Mouse (Mus musculus): ENCODE measurements around the gene Ms4a4c. TPM values are rescaled to one million over a fixed set of nuclear protein-coding genes. Genes with fewer than 3 reads are reported as not detected.
"Not testable (repeated sequence)": the region's sequence is repeated elsewhere in the genome, so short reads cannot be mapped to it uniquely, and the experiment has no call there.

Gene Ms4a4c
- total RNA-seq, 1 experiment: not detected

DNA sequence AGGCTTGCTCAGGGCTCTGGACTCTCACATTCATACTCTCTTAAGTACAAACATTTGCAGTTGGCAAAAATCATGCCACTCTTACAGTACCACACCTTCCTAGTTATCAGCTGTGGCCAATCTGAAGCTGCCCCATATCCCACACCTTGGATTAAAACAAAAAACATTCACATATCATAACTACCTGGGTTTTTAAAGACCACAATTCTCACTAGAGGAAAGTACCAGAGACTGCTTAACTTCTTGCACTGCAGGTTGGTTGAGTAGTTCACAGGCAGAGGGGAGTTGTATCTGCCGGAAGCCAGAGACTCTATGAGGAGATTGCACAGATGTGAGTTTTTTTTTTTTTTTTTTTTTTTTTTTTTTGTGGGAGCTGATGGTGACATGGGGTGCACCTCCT is 9.5 kb downstream of the Ms4a4c start:
- Histone ChIP-seq H3K36me3 (ENCODE audit: control insufficient read depth, insufficient read depth, low read length, poor library complexity, severe bottlenecking) (no peaks in the 10 kb centered on the region), H3K9ac (ENCODE audit: insufficient read depth, low read depth, low read length, poor library complexity, severe bottlenecking) (no peak overlapping the region), H3K4me3 (ENCODE audit: insufficient read depth in 1 of 2, low read depth in 1 of 2, low read length in 2 of 2, poor library complexity in 1 of 2, severe bottlenecking in 1 of 2) (no peak overlapping the region), H3K4me1 (ENCODE audit: control insufficient read depth in 2 of 2, insufficient read depth in 2 of 2, low read length in 2 of 2, poor library complexity in 1 of 2) (no peaks in the 10 kb centered on the region), H3K27ac (ENCODE audit: insufficient read depth, low read depth, low read length, poor library complexity, severe bottlenecking) (no peak overlapping the region), H3K9me3 (ENCODE audit: control insufficient read depth, insufficient read depth, low read depth, low read length) (no peaks in the 10 kb centered on the region)
- in situ Hi-C loops (cut with MboI; ENCODE audit: low sequenced_read_pairs in 2 of 2, unreplicated experiment in 2 of 2): no loop called here
- DNase-seq (ENCODE audit: low read depth, low spot score): no peak
- TF ChIP-seq MAFK (IDR thresholded peaks at IDR 0.05; ENCODE audit: insufficient read depth, low read depth, low read length) (no peak), ZNF384 (IDR thresholded peaks at IDR 0.05; ENCODE audit: low read depth, low read length) (no peak), CHD2 (IDR thresholded peaks at IDR 0.05; ENCODE audit: low read depth, low read length) (no peak), HCFC1 (IDR thresholded peaks at IDR 0.05; ENCODE audit: borderline replicate concordance, insufficient read depth, low read length) (no peak), ZC3H11A (IDR thresholded peaks at IDR 0.05; ENCODE audit: borderline replicate concordance, low read depth, low read length) (no peak)

DNA sequence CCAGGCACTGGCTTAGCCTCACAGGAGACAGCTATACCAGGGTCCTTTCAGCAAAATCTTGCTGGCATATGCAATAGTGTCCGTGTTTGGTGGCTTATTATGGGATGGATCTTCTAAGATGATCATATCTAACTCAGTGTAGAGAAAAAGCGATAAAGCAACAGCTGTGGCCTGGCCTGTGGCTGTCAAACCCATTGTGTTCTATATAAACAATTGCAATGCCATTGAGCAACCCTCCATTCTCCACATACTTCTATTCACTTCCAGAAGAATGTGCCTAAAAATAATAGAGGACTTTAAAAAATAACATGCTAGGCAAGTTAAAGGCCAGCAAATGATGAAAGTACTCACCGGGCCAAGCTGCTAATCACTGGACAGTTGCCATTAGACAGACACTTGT is 11.0 kb downstream of the Ms4a4c start:
- Histone ChIP-seq H3K9ac (ENCODE audit: insufficient read depth, low read depth, low read length, poor library complexity, severe bottlenecking) (no peak overlapping the region), H3K9me3 (ENCODE audit: control insufficient read depth, insufficient read depth, low read depth, low read length) (no peaks in the 10 kb centered on the region), H3K36me3 (ENCODE audit: control insufficient read depth, insufficient read depth, low read length, poor library complexity, severe bottlenecking) (no peaks in the 10 kb centered on the region), H3K27ac (ENCODE audit: insufficient read depth, low read depth, low read length, poor library complexity, severe bottlenecking) (no peak overlapping the region), H3K4me1 (ENCODE audit: control insufficient read depth in 2 of 2, insufficient read depth in 2 of 2, low read length in 2 of 2, poor library complexity in 1 of 2) (no peaks in the 10 kb centered on the region), H3K4me3 (ENCODE audit: insufficient read depth in 1 of 2, low read depth in 1 of 2, low read length in 2 of 2, poor library complexity in 1 of 2, severe bottlenecking in 1 of 2) (no peak overlapping the region)
- DNase-seq (ENCODE audit: low read depth, low spot score): no peak
- TF ChIP-seq ZNF384 (IDR thresholded peaks at IDR 0.05; ENCODE audit: low read depth, low read length): no peak
- TF ChIP-seq HCFC1 (IDR thresholded peaks at IDR 0.05; ENCODE audit: borderline replicate concordance, insufficient read depth, low read length): no peak
- TF ChIP-seq MAFK (IDR thresholded peaks at IDR 0.05; ENCODE audit: insufficient read depth, low read depth, low read length): no peak
- TF ChIP-seq ZC3H11A (IDR thresholded peaks at IDR 0.05; ENCODE audit: borderline replicate concordance, low read depth, low read length): no peak
- TF ChIP-seq CHD2 (IDR thresholded peaks at IDR 0.05; ENCODE audit: low read depth, low read length): no peak
- in situ Hi-C loops (cut with MboI; ENCODE audit: low sequenced_read_pairs in 2 of 2, unreplicated experiment in 2 of 2): no loop called here

DNA sequence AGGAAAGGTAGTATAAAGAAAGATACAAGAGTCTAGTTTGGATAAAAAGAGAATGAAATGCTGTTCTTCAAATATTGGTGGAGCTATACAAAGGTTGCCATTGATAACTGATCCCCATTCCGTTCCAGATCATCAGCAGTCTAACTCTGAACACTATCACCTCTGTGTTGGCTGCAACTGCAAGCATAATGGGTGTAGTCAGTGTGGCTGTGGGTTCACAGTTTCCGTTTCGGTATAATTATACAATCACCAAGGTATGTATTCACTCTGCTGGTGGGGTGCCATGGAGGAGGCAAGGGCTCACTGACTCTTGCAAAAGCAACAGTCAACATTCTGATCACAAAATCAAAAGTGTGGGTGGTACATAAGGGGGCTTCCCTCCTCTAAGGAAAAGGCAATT is 14.3 kb downstream of the Ms4a4c start:
- in situ Hi-C loops (cut with MboI; ENCODE audit: low sequenced_read_pairs in 2 of 2, unreplicated experiment in 2 of 2); DNase-seq (ENCODE audit: low read depth, low spot score): not testable (repeated sequence)

DNA sequence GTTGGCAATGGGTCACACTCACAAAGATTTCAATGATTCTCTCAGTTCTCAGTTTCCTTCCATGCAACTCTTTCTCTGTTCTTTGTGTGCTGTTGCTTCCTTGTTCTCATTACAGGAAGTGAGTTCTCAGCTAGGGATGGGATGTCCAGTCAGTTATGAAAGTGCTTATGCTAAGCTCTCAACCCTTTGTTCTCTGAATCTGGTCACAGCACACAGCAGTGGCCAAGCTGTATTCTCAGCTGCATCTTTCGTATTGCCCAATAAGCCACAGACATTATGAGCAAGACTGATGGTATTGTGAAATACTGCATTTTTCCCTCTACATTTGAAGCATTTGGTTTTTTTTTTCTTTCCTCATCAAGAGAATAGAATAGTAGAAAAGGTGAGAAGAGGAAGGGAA is 26.6 kb downstream of the Ms4a4c start:
- H3K9ac ChIP-seq (ENCODE audit: insufficient read depth, low read depth, low read length, poor library complexity, severe bottlenecking); H3K27ac ChIP-seq (ENCODE audit: insufficient read depth, low read depth, low read length, poor library complexity, severe bottlenecking); H3K36me3 ChIP-seq (ENCODE audit: control insufficient read depth, insufficient read depth, low read length, poor library complexity, severe bottlenecking); H3K4me1 ChIP-seq (ENCODE audit: control insufficient read depth in 2 of 2, insufficient read depth in 2 of 2, low read length in 2 of 2, poor library complexity in 1 of 2); H3K9me3 ChIP-seq (ENCODE audit: control insufficient read depth, insufficient read depth, low read depth, low read length); H3K4me3 ChIP-seq (ENCODE audit: insufficient read depth in 1 of 2, low read depth in 1 of 2, low read length in 2 of 2, poor library complexity in 1 of 2, severe bottlenecking in 1 of 2); in situ Hi-C loops (cut with MboI; ENCODE audit: low sequenced_read_pairs in 2 of 2, unreplicated experiment in 2 of 2); DNase-seq (ENCODE audit: low read depth, low spot score): not testable (repeated sequence)

More for the DNA sequence above, 14.3 kb downstream of the Ms4a4c start:
- H3K36me3 ChIP-seq (ENCODE audit: control insufficient read depth, insufficient read depth, low read length, poor library complexity, severe bottlenecking); H3K4me3 ChIP-seq (ENCODE audit: insufficient read depth in 1 of 2, low read depth in 1 of 2, low read length in 2 of 2, poor library complexity in 1 of 2, severe bottlenecking in 1 of 2); H3K9me3 ChIP-seq (ENCODE audit: control insufficient read depth, insufficient read depth, low read depth, low read length); H3K4me1 ChIP-seq (ENCODE audit: control insufficient read depth in 2 of 2, insufficient read depth in 2 of 2, low read length in 2 of 2, poor library complexity in 1 of 2); H3K27ac ChIP-seq (ENCODE audit: insufficient read depth, low read depth, low read length, poor library complexity, severe bottlenecking); H3K9ac ChIP-seq (ENCODE audit: insufficient read depth, low read depth, low read length, poor library complexity, severe bottlenecking): not testable (repeated sequence)

DNA sequence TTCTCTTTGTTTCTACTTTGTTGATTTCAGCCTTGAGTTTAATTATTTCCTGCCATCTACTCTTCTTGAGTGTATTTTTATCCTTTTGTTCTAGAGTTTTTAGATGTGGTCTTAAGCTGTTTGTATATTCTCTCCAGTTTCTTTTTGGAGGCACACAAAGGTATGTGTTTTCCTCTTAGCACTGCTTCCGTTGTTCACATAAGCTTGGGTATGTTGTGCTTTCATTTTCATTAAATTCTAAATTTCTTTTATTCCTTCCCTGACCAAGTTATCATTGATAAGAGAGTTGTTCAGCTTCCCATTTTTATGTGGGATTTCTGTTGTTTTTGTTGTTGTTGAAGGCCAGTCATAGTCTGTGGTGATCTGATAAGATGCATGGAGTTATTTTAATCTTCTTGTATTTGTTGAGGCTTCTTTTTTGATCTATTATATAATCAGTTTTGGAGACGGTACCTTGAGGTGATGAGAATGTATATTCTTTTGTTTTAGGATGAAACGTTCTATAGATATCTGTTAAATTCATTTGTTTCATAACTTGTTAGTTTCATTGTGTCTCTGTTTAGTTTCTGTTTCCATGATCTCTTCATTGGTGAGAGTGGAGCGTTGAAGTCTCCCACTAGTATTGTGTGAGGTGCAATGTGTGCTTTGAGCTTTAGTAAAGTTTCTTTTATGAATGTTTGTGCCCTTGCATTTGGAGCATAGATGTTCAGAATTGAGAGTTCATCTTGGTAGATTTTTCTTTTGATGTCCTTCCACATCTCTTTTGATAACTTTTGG is 30.7 kb downstream of the Ms4a4c start:
- in situ Hi-C loops (cut with MboI; ENCODE audit: low sequenced_read_pairs in 2 of 2, unreplicated experiment in 2 of 2): no loop called here
- Histone ChIP-seq H3K9ac (ENCODE audit: insufficient read depth, low read depth, low read length, poor library complexity, severe bottlenecking) (no peak overlapping the region), H3K36me3 (ENCODE audit: control insufficient read depth, insufficient read depth, low read length, poor library complexity, severe bottlenecking) (no peaks in the 10 kb centered on the region), H3K9me3 (ENCODE audit: control insufficient read depth, insufficient read depth, low read depth, low read length) (no peaks in the 10 kb centered on the region), H3K4me1 (ENCODE audit: control insufficient read depth in 2 of 2, insufficient read depth in 2 of 2, low read length in 2 of 2, poor library complexity in 1 of 2) (no peaks in the 10 kb centered on the region), H3K4me3 (ENCODE audit: insufficient read depth in 1 of 2, low read depth in 1 of 2, low read length in 2 of 2, poor library complexity in 1 of 2, severe bottlenecking in 1 of 2) (no peak overlapping the region), H3K27ac (ENCODE audit: insufficient read depth, low read depth, low read length, poor library complexity, severe bottlenecking) (no peak overlapping the region)
- TF ChIP-seq HCFC1 (IDR thresholded peaks at IDR 0.05; ENCODE audit: borderline replicate concordance, insufficient read depth, low read length) (no peak), ZC3H11A (IDR thresholded peaks at IDR 0.05; ENCODE audit: borderline replicate concordance, low read depth, low read length) (no peak), CHD2 (IDR thresholded peaks at IDR 0.05; ENCODE audit: low read depth, low read length) (no peak), ZNF384 (IDR thresholded peaks at IDR 0.05; ENCODE audit: low read depth, low read length) (no peak), MAFK (IDR thresholded peaks at IDR 0.05; ENCODE audit: insufficient read depth, low read depth, low read length) (no peak)
- no peak for DNase-seq (ENCODE audit: low read depth, low spot score)
